Mouse (Mus musculus): ENCODE results near the gene Fem1a. TPM values are rescaled to one million over a fixed set of nuclear protein-coding genes. Genes with fewer than 3 reads are reported as not detected.
A peak's percentile ranks its signal among the peaks of the same experiment; 100 is the strongest.

Gene Fem1a
- polyA plus RNA-seq, 1 experiment from 2014 or later = 21.8 TPM

DNA sequence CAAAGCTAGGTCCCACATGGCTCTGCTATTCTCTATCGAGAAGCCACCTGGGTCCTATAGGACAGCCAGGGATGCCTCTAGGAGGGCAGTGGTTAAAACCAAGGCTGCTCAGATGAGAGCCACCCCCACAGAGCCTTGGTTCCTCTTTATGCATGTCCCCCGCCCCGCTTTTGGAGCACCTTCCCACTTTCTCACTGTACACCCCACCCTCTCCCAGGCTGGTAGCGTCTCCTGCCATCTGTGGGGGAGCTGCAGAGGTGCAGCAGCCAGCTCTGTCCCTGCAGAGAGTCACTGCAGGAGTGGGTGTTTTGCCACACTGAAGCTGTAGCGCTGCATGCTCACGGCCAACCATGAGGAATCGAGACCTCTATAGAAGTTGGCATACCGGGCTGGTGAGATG, 26.7 kb downstream of the Fem1a start:
- Histone ChIP-seq H3K4me3 (replicated peaks; ENCODE audit: low read length) (no peak overlapping the region), H3K9me3 (ENCODE audit: control insufficient read depth, low read length) (no peaks in the 10 kb centered on the region), H3K9ac (no peak overlapping the region), H3K27me3 (ENCODE audit: control insufficient read depth, insufficient read depth, low read length) (no peaks in the 10 kb centered on the region), H3K4me2 (replicated peaks) (no peak overlapping the region), H3K4me1 (replicated peaks; ENCODE audit: control insufficient read depth, insufficient read depth, low read length) (0 out of 2 replicates have a peak, but pooled peaks cover 5% of the 10 kb centered on the region), H3K36me3 (replicated peaks; ENCODE audit: control insufficient read depth, insufficient read depth) (no peaks in the 10 kb centered on the region), H3K27ac (no peak overlapping the region)
- no peak for DNase-seq (ENCODE audit: low spot score)
- ATAC-seq (ENCODE audit: low FRiP score) = no peak
- 97% methylated on average over 8 of the region's 8 CpGs for WGBS

DNA sequence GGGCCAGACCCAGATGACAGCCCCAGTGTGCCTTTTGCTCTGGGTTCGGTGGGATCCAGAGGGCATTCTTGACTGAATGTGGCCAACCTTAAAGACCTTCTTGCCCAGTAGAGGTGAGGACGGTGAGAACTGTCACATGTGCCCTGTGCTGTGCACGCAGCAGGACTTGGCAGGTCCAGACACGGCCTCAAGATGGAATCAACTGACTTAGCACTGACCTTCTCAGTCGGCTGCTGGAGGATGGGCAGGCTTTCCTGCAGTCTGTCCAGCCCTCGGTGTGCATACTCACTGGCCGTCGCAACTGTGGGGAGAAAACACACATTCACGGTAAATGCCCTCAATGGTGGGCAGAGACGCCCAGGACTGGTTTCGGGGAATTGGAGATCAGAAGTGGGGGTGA, 29.4 kb downstream of the Fem1a start:
- Histone ChIP-seq H3K27me3 (ENCODE audit: control insufficient read depth, insufficient read depth, low read length) (no peaks in the 10 kb centered on the region), H3K36me3 (replicated peaks; ENCODE audit: control insufficient read depth, insufficient read depth) (no peaks in the 10 kb centered on the region), H3K9ac (no peak overlapping the region), H3K9me3 (ENCODE audit: control insufficient read depth, low read length) (no peaks in the 10 kb centered on the region), H3K4me3 (replicated peaks; ENCODE audit: low read length) (no peak overlapping the region), H3K4me2 (replicated peaks) (no peak overlapping the region), H3K27ac (no peak overlapping the region), H3K4me1 (replicated peaks; ENCODE audit: control insufficient read depth, insufficient read depth, low read length) (0 out of 2 replicates have a peak, but pooled peaks cover 10% of the 10 kb centered on the region)
- DNase-seq (ENCODE audit: low spot score) = no peak
- 92% methylated on average over 11 of the region's 11 CpGs for WGBS
- no peak for ATAC-seq (ENCODE audit: low FRiP score)

DNA sequence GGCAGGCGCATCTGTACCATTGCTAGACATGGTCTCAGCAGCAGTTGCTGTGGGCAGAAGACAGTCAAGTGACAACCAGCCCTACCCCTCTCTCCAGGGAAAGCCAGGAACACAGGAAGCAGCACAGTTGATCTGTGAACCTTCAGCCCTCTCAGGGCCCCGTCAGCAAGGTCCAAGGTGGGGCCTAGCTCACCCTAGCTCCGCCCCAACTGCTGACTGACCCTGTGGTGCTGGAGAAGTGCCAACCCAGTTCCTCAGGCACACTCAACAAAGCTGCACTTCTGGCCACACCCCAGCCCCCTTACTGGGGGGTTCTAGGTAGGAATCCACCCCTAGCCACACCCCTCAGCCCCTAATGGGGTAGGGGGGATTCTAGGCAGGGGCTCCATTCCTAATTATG, 31.2 kb downstream of the Fem1a start:
- no peak for DNase-seq (ENCODE audit: low spot score)
- WGBS = 69% methylated on average over 3 of the region's 3 CpGs

DNA sequence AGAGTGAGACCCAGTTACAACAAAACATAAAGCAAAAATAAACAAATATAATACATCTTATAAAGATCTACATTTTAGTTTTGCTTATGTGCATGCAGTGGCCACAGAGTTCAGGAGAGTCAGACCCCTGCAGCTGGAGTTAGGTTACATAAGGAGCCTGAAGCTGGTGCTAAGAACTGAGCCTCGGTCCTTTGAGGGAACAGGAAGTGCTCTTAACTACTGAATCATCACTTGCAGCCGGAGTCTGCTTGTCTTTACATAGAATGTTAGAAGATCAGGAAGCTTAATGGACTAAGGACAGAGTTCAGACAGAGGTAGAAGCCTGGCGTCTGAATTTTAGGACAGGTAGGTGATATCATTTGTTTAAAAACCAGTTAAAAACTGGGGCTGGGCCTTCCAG, 32.3 kb downstream of the Fem1a start:
- H3K4me3 ChIP-seq (replicated peaks; ENCODE audit: low read length) = peak overlapping the region; percentile 32; the same call in 1 of the 2 replicates
- no peaks in the 10 kb centered on the region for H3K9me3 ChIP-seq (ENCODE audit: control insufficient read depth, low read length)
- H3K4me2 ChIP-seq (replicated peaks) = peak overlapping the region; percentile 44
- no peaks in the 10 kb centered on the region for H3K36me3 ChIP-seq (replicated peaks; ENCODE audit: control insufficient read depth, insufficient read depth)
- 0 out of 2 replicates have a peak, but pooled peaks cover 10% of the 10 kb centered on the region for H3K4me1 ChIP-seq (replicated peaks; ENCODE audit: control insufficient read depth, insufficient read depth, low read length)
- H3K9ac ChIP-seq = peak overlapping the region; percentile 51; the same call in 1 of the 2 replicates
- DNase-seq (ENCODE audit: low spot score) (no peak), ATAC-seq (ENCODE audit: low FRiP score) (no peak)
- H3K27me3 ChIP-seq (ENCODE audit: control insufficient read depth, insufficient read depth, low read length) = no peaks in the 10 kb centered on the region
- no peak overlapping the region; the same call in 1 of the 2 replicates for H3K27ac ChIP-seq
- WGBS = 61% methylated on average over 3 of the region's 3 CpGs

More for the DNA sequence above, 31.2 kb downstream of the Fem1a start:
- Histone ChIP-seq H3K36me3 (replicated peaks; ENCODE audit: control insufficient read depth, insufficient read depth) (no peaks in the 10 kb centered on the region), H3K4me3 (replicated peaks; ENCODE audit: low read length) (no peak overlapping the region), H3K4me1 (replicated peaks; ENCODE audit: control insufficient read depth, insufficient read depth, low read length) (0 out of 2 replicates have a peak, but pooled peaks cover 10% of the 10 kb centered on the region), H3K27ac (no peak overlapping the region), H3K9ac (no peak overlapping the region), H3K9me3 (ENCODE audit: control insufficient read depth, low read length) (no peaks in the 10 kb centered on the region), H3K27me3 (ENCODE audit: control insufficient read depth, insufficient read depth, low read length) (no peaks in the 10 kb centered on the region), H3K4me2 (replicated peaks) (no peak overlapping the region; the same call in 1 of the 2 replicates)
- ATAC-seq (ENCODE audit: low FRiP score) = no peak

DNA sequence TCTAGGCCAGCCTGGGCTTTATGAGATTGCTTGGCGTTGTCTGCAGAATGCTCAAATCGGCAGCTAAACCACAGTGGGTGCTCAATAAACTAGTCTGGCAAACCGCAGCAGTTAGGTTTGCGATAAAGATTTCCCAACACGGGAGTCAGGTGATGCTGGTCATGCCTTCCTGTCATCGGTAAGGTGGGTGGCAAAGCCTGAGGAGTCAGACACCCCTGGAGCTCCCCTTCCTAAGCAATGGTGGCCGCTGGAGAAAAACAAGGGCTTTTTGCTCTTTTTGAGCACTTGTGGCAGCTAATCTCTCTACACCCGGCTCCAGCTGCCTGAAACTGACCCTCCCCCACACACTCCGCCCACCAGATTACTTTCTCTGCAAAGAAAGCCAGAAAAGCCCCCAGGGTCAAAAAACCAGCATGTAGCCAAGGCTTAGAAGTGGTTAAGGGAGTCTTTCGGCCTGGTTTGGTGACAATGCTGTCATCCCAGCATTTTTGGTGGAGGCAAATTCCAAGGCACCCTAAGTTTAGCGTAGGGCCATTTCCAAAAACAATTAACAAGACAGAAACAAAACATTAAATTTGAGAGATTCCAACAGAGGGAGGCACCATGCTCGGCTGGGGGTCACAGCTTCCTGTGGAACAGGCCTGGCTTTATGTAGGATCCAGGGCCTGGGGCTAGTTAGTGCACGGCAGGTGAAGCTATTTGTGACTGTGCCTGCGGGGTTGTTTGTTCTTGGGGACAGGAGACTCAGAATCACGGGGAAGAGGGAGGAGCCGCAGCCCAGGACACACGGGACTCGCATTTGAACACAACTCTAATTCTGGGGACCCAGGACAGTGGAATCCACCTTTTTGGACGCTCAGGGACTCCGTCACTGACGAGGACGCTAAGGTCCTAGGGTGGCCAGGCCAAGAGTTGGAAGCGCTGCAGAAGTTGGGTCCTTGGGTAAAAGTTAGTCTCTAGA, 33.0 kb downstream of the Fem1a start:
- Histone ChIP-seq H3K9me3 (ENCODE audit: control insufficient read depth, low read length) (no peaks in the 10 kb centered on the region), H3K27ac (peak overlapping the region; percentile 70), H3K4me3 (replicated peaks; ENCODE audit: low read length) (peak overlapping the region; percentile 32), H3K27me3 (ENCODE audit: control insufficient read depth, insufficient read depth, low read length) (no peaks in the 10 kb centered on the region), H3K9ac (peak overlapping the region; percentile 51), H3K4me1 (replicated peaks; ENCODE audit: control insufficient read depth, insufficient read depth, low read length) (0 out of 2 replicates have a peak, but pooled peaks cover 10% of the 10 kb centered on the region), H3K36me3 (replicated peaks; ENCODE audit: control insufficient read depth, insufficient read depth) (no peaks in the 10 kb centered on the region), H3K4me2 (replicated peaks) (peak overlapping the region; percentile 44)
- no peak for ATAC-seq (ENCODE audit: low FRiP score)
- DNase-seq (ENCODE audit: low spot score) = no peak
- 4% methylated on average over 23 of the region's 23 CpGs for WGBS

DNA sequence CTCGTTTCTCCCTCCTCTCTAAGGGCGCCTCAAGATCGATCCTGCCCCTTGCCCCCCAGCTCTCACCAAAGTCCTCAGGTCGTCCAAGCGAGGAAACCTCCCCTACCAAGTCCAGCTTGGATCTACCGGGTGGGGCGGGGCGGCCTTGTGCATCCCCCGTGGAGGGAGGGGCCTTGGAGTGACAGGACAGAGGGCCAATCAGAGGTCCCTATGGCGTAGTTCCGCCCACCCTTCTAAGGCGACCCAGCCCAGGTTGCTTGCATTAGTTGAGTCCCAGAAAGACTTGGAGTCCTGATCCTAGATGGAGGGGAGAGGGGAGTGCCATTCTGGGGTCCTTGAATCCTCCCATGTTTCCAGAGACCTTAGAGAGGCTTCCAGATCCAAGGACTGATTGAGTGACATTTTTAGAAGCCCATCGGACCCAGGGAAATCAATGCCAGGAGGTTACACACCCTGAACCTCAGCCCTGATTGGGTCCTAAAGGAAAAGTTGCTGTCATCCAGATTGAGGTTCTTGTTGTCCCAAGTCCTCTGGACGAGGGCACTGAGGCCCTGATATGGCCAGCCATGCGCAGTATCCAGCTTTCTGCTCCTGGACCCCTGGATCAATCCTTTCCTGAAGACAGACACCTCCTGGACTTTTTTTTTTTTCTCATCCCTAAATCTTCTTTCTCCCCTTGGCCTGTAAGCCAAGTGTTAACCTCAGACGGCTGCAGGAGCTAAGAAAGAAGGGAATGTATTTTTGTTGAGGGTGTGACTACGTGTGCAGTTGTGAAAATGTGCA, 34.0 kb downstream of the Fem1a start:
- Histone ChIP-seq H3K4me2 (replicated peaks) (peak overlapping the region; percentile 44), H3K9ac (peak overlapping the region; percentile 51), H3K4me3 (replicated peaks; ENCODE audit: low read length) (peak overlapping the region; percentile 32), H3K27ac (peak overlapping the region; percentile 70), H3K9me3 (ENCODE audit: control insufficient read depth, low read length) (no peaks in the 10 kb centered on the region), H3K4me1 (replicated peaks; ENCODE audit: control insufficient read depth, insufficient read depth, low read length) (0 out of 2 replicates have a peak, but pooled peaks cover 10% of the 10 kb centered on the region), H3K36me3 (replicated peaks; ENCODE audit: control insufficient read depth, insufficient read depth) (no peaks in the 10 kb centered on the region), H3K27me3 (ENCODE audit: control insufficient read depth, insufficient read depth, low read length) (no peaks in the 10 kb centered on the region)
- ATAC-seq (ENCODE audit: low FRiP score) (peak; percentile 52), DNase-seq (ENCODE audit: low spot score) (peak; percentile 74)
- WGBS = 5% methylated on average over 17 of the region's 17 CpGs

DNA sequence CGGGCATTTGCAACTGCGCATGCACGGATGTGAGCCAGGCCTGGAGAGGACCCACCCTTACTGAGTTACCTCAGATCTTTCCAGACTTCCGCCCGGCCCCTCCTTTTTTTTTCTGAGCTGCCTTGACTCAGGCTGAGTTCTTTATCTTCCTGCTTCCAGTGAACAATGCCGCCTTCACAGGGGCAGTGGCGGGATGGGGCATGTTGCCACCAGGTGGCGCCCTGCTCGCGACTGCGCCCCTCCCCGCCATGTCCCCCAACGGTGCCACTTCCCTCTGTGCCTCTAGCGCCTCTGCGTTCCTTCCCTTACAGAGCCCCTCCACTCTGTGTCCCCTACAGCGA, 34.5 kb downstream of the Fem1a start:
- Histone ChIP-seq H3K9me3 (ENCODE audit: control insufficient read depth, low read length) (no peaks in the 10 kb centered on the region), H3K9ac (0 out of 2 replicates have a peak overlapping the region, but pooled peaks have one; percentile 16), H3K27ac (peak overlapping the region; percentile 49; the same call in 1 of the 2 replicates), H3K36me3 (replicated peaks; ENCODE audit: control insufficient read depth, insufficient read depth) (no peaks in the 10 kb centered on the region), H3K4me3 (replicated peaks; ENCODE audit: low read length) (peak overlapping the region; percentile 3; the same call in 1 of the 2 replicates), H3K27me3 (ENCODE audit: control insufficient read depth, insufficient read depth, low read length) (no peaks in the 10 kb centered on the region), H3K4me1 (replicated peaks; ENCODE audit: control insufficient read depth, insufficient read depth, low read length) (0 out of 2 replicates have a peak, but pooled peaks cover 10% of the 10 kb centered on the region), H3K4me2 (replicated peaks) (peak overlapping the region; percentile 44)
- 3% methylated on average over 16 of the region's 16 CpGs for WGBS
- ATAC-seq (ENCODE audit: low FRiP score) (peak; percentile 80), DNase-seq (ENCODE audit: low spot score) (peak; percentile 68)

DNA sequence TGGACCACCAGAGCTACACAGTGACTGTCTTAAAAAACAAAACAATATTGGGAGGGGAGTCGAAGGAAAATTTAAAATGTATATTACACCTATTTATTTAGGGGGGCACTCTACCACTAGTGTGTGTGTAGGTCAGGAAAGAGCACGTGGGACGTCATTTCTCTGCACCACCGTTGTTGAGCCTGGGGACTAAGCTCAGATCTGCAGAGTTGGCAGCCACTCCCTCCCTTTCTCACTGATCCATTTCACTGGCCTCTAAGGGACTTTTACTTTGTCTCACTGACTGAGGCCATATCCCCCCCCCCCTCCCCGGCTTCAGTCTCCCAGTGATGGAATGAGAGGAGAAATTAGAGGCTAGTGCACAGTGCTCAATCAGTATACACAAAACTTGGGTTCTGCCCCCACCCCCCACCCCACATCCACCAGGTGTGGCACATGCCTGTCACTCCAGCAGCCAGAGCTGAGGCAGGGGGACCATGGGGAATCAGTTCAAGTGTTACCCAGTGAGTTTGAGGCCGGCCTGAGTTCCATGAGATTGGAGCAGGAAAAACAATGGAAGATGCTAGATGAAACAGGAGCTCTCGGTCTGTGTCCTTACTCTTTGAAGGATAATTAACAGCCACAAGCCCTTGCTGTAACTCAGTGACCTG, 35.3 kb downstream of the Fem1a start:
- Histone ChIP-seq H3K27ac (peak overlapping the region; percentile 49; the same call in 1 of the 2 replicates), H3K9me3 (ENCODE audit: control insufficient read depth, low read length) (no peaks in the 10 kb centered on the region), H3K36me3 (replicated peaks; ENCODE audit: control insufficient read depth, insufficient read depth) (no peaks in the 10 kb centered on the region), H3K9ac (0 out of 2 replicates have a peak overlapping the region, but pooled peaks have one; percentile 16), H3K4me1 (replicated peaks; ENCODE audit: control insufficient read depth, insufficient read depth, low read length) (0 out of 2 replicates have a peak, but pooled peaks cover 10% of the 10 kb centered on the region), H3K4me3 (replicated peaks; ENCODE audit: low read length) (no peak overlapping the region), H3K4me2 (replicated peaks) (peak overlapping the region; percentile 44; the same call in 1 of the 2 replicates), H3K27me3 (ENCODE audit: control insufficient read depth, insufficient read depth, low read length) (no peaks in the 10 kb centered on the region)
- 57% methylated on average over 7 of the region's 7 CpGs for WGBS
- ATAC-seq (ENCODE audit: low FRiP score) = no peak
- no peak for DNase-seq (ENCODE audit: low spot score)

All from hindbrain, embryonic 14.5 days (tissue).